In the genomic region with DNA sequence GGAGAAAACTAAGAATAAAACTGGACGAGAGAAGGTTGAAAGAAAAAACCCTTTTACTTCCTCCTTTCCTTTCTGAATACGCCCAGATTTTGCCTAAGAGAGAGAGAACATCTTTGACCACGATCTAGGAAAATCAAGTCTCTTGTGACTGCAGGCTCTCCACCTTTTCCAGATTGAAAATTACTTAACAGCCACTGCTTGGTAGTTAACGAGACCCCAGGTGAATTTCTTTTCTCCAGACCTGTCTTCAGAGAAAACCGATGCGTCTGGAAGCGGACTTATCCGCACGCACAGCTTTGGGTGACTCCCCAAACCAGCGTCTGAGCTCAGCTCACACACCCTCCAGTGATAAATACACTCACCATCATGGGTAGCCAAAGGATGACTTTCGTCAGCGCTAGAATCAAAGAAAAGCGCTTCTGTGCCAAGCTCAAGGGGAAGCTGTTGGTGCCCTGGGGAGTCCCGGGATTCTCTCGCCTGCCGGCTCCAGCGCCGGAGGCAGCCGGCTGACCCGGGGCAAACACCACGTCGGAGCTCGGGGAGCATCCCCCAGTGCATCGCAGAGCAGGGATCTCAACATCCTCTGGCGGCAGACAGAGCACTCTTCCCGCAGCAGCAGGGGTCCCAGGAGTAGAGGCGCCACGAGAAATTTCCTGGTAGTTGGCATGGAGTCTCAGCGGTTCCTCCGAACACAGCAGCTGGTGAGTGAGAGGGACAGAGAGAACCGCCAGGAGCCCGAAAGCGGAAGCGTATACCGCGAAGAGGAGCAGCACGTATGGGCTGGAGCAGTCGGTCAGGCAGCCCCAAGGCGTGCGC, we compare ENCODE assay signal across 8 mouse cellular contexts. TPM values are rescaled to one million over a fixed set of nuclear protein-coding genes. Genes with fewer than 3 reads are reported as not detected.
DNase-seq lines count a peak whose midpoint lies in the region; ATAC-seq lines count a peak whose summit lies in the region.

No protein-coding gene starts in this region.

- H3K27ac ChIP-seq in hindbrain, embryonic 11.5 days (ENCODE audit: low read depth, low read length): no peak overlapping the region
- no peak overlapping the region for H3K27ac ChIP-seq in stomach, embryonic 16.5 days (ENCODE audit: low read length)

- ATAC-seq in hindbrain, embryonic 11.5 days (ENCODE audit: low FRiP score): peak; percentile 87
- peak; percentile 47; the same call in 1 of the 2 replicates for ATAC-seq in stomach, embryonic 16.5 days (ENCODE audit: insufficient read depth, low FRiP score)

- H3K4me1 ChIP-seq in hindbrain, embryonic 11.5 days (replicated peaks; ENCODE audit: control insufficient read depth, insufficient read depth, low read length): no peaks in the 10 kb centered on the region
- peaks cover 6% of the 10 kb centered on the region for H3K4me1 ChIP-seq in megakaryocyte, embryonic 14.5 days
- no peaks in the 10 kb centered on the region for H3K4me1 ChIP-seq in stomach, embryonic 16.5 days (ENCODE audit: control insufficient read depth, insufficient read depth, low read length)

- H3K4me2 ChIP-seq in hindbrain, embryonic 11.5 days (replicated peaks; ENCODE audit: low read depth, low read length): peak overlapping the region; percentile 89
- peak overlapping the region; percentile 64 for H3K4me2 ChIP-seq in stomach, embryonic 16.5 days (ENCODE audit: low read depth, low read length)

- H3K9me3 ChIP-seq in hindbrain, embryonic 11.5 days (ENCODE audit: control insufficient read depth, low read length): no peaks in the 10 kb centered on the region
- no peaks in the 10 kb centered on the region for H3K9me3 ChIP-seq in megakaryocyte, embryonic 14.5 days
- no peaks in the 10 kb centered on the region for H3K9me3 ChIP-seq in stomach, embryonic 16.5 days (replicated peaks; ENCODE audit: control insufficient read depth, low read length)

- 1% methylated on average over 40 of the region's 40 CpGs for WGBS in hindbrain, embryonic 11.5 days
- 1% methylated on average over 40 of the region's 40 CpGs for WGBS in stomach, embryonic 16.5 days

- peaks cover 5% of the 10 kb centered on the region for H3K27me3 ChIP-seq in hindbrain, embryonic 11.5 days (ENCODE audit: control insufficient read depth, insufficient read depth, low read length)
- peaks cover 9% of the 10 kb centered on the region for H3K27me3 ChIP-seq in megakaryocyte, embryonic 14.5 days (replicated peaks)
- H3K27me3 ChIP-seq in stomach, embryonic 16.5 days (ENCODE audit: control insufficient read depth, insufficient read depth, low read length): 0 out of 2 replicates have a peak, but pooled peaks cover 3% of the 10 kb centered on the region

- H3K4me3 ChIP-seq in hindbrain, embryonic 11.5 days (ENCODE audit: low read depth, low read length): peak overlapping the region; percentile 48
- peak overlapping the region; percentile 51 for H3K4me3 ChIP-seq in megakaryocyte, embryonic 14.5 days (replicated peaks)
- H3K4me3 ChIP-seq in stomach, embryonic 16.5 days (replicated peaks; ENCODE audit: low read length): peak overlapping the region; percentile 35

- DNase-seq in kidney, postnatal 4 days: peak; percentile 3 to 13
- DNase-seq in kidney, adult 9 months: no peak
- peak; percentile 61 for DNase-seq in embryo, embryonic 10 days (ENCODE audit: low spot score)
- peak; percentile 60 for DNase-seq in hindbrain, embryonic 11.5 days (ENCODE audit: low spot score)
- DNase-seq in urinary bladder, adult 18-20 months (ENCODE audit: low spot score in 2 of 2): no peak
- no peak for DNase-seq in heart, adult 9 months (ENCODE audit: low spot score in 2 of 2)

- no peaks in the 10 kb centered on the region for H3K36me3 ChIP-seq in hindbrain, embryonic 11.5 days (ENCODE audit: control insufficient read depth, insufficient read depth, low read length)
- H3K36me3 ChIP-seq in megakaryocyte, embryonic 14.5 days (replicated peaks; ENCODE audit: low read length): no peaks in the 10 kb centered on the region
- no peaks in the 10 kb centered on the region for H3K36me3 ChIP-seq in stomach, embryonic 16.5 days (ENCODE audit: control insufficient read depth, insufficient read depth, low read length)

- H3K9ac ChIP-seq in hindbrain, embryonic 11.5 days (ENCODE audit: low read depth, low read length): peak overlapping the region; percentile 57
- no peak overlapping the region for H3K9ac ChIP-seq in stomach, embryonic 16.5 days (ENCODE audit: low read length)

RNA-seq across cellular contexts. Expression of gene Gpr149, which starts 1.5 kb away (rescaled TPM):
- polyA plus RNA-seq in hindbrain, embryonic 11.5 days (2014; fragmentation: Nextera tagmentation; extraction: Ambion mirVana): 0.14 and 0.57 TPM in 2 replicates
- not detected in 2 replicates for polyA plus RNA-seq in megakaryocyte, embryonic 14.5 days (2012; ENCODE audit: insufficient read depth, low replicate concordance)
- 0.11 TPM in 1 of 2 replicates, not detected in the other for polyA plus RNA-seq in stomach, embryonic 16.5 days (2015; fragmentation: Nextera tagmentation; extraction: Ambion mirVana)

Comparison
In these comparisons a context has a peak if more than half of its experiments do, and no peak if none do; other contexts are left out.
1. DNase-seq: peak in kidney, postnatal 4 days (2 of 2), embryo, embryonic 10 days (single experiment) and hindbrain, embryonic 11.5 days (single experiment); none in kidney, adult 9 months (single experiment), urinary bladder, adult 18-20 months (0 of 2) and heart, adult 9 months (0 of 2).
2. Peak in every context shown above with its lines, with median percentiles within 50 percentile points of each other: H3K4me3 ChIP-seq.